Mouse (Mus musculus): ENCODE results near the gene Mtfr1l. TPM values are rescaled to one million over a fixed set of nuclear protein-coding genes. Genes with fewer than 3 reads are reported as not detected.

The Mtfr1l gene
- polyA plus RNA-seq, 1 experiment from 2014 or later, result 56.9 TPM

- Histone ChIP-seq H3K4me3 (ENCODE audit: low read depth, low read length) (no peak overlapping the region), H3K9ac (replicated peaks) (no peak overlapping the region), H3K4me1 (ENCODE audit: insufficient read depth) (peaks cover 8% of the 10 kb centered on the region), H3K27ac (ENCODE audit: low read depth) (no peak overlapping the region), H3K9me3 (ENCODE audit: low read length) (no peaks in the 10 kb centered on the region), H3K4me2 (ENCODE audit: low read depth, low read length) (no peak overlapping the region), H3K27me3 (ENCODE audit: insufficient read depth, low read length) (no peaks in the 10 kb centered on the region), H3K36me3 (replicated peaks; ENCODE audit: insufficient read depth, low read length) (peaks cover 5% of the 10 kb centered on the region)
- 79% methylated on average over 9 of the region's 9 CpGs for WGBS (ENCODE audit: insufficient replicate concordance)
- TF ChIP-seq EP300 (IDR thresholded peaks at IDR 0.05; ENCODE audit: low read depth), result no peak
- no peak for TF ChIP-seq CTCF (IDR thresholded peaks at IDR 0.05; ENCODE audit: low read depth)
- ATAC-seq (0 out of 2 replicates have a peak, but pooled peaks have one; percentile 2), DNase-seq (no peak)
These were observed 7.5 kb upstream of the Mtfr1l start for GRCm38 (mm10) chr4:134542726-134543125.

GRCm38 (mm10) chr4:134538997-134539580 lies 3.9 kb upstream of the Mtfr1l start:
- Histone ChIP-seq H3K27me3 (ENCODE audit: insufficient read depth, low read length) (no peaks in the 10 kb centered on the region), H3K36me3 (replicated peaks; ENCODE audit: insufficient read depth, low read length) (peaks cover 4% of the 10 kb centered on the region), H3K27ac (ENCODE audit: low read depth) (no peak overlapping the region), H3K4me3 (ENCODE audit: low read depth, low read length) (no peak overlapping the region), H3K4me2 (ENCODE audit: low read depth, low read length) (no peak overlapping the region), H3K9ac (replicated peaks) (no peak overlapping the region), H3K9me3 (ENCODE audit: low read length) (no peaks in the 10 kb centered on the region), H3K4me1 (ENCODE audit: insufficient read depth) (peaks cover 11% of the 10 kb centered on the region)
- no peak for ATAC-seq
- 82% methylated on average over 10 of the region's 10 CpGs for whole genome bisulfite sequencing (ENCODE audit: insufficient replicate concordance)
- no peak for TF ChIP-seq CTCF (IDR thresholded peaks at IDR 0.05; ENCODE audit: low read depth)
- TF ChIP-seq EP300 (IDR thresholded peaks at IDR 0.05; ENCODE audit: low read depth), result no peak
- DNase-seq, result no peak

- peak overlapping the region; percentile 44 for H3K27ac ChIP-seq (ENCODE audit: low read depth)
- 5% methylated on average over 8 of the region's 8 CpGs for WGBS (ENCODE audit: insufficient replicate concordance)
These were observed 582 bp upstream of the Mtfr1l start for GRCm38 (mm10) chr4:134535787-134536151.

GRCm38 (mm10) chr4:134534124-134534886 lies 882 bp downstream of the Mtfr1l start:
- Histone ChIP-seq H3K36me3 (replicated peaks; ENCODE audit: insufficient read depth, low read length) (peaks cover 28% of the 10 kb centered on the region), H3K27ac (ENCODE audit: low read depth) (peak overlapping the region; percentile 93), H3K9ac (replicated peaks) (peak overlapping the region; percentile 92), H3K9me3 (ENCODE audit: low read length) (no peaks in the 10 kb centered on the region), H3K4me1 (ENCODE audit: insufficient read depth) (peaks cover 28% of the 10 kb centered on the region), H3K4me3 (ENCODE audit: low read depth, low read length) (peak overlapping the region; percentile 93), H3K4me2 (ENCODE audit: low read depth, low read length) (peak overlapping the region; percentile 100), H3K27me3 (ENCODE audit: insufficient read depth, low read length) (no peaks in the 10 kb centered on the region)
- TF ChIP-seq EP300 (IDR thresholded peaks at IDR 0.05; ENCODE audit: low read depth) (no peak), CTCF (IDR thresholded peaks at IDR 0.05; ENCODE audit: low read depth) (no peak)
- under 1% methylated on average over 56 of the region's 57 CpGs for WGBS (ENCODE audit: insufficient replicate concordance)
- peak; percentile 19 for ATAC-seq
- DNase-seq, result peak; percentile 84

More at GRCm38 (mm10) chr4:134535787-134536151, 582 bp upstream of the Mtfr1l start:
- Histone ChIP-seq H3K27me3 (ENCODE audit: insufficient read depth, low read length) (no peaks in the 10 kb centered on the region), H3K36me3 (replicated peaks; ENCODE audit: insufficient read depth, low read length) (peaks cover 14% of the 10 kb centered on the region), H3K9me3 (ENCODE audit: low read length) (no peaks in the 10 kb centered on the region), H3K4me2 (ENCODE audit: low read depth, low read length) (peak overlapping the region; percentile 100), H3K9ac (replicated peaks) (peak overlapping the region; percentile 92), H3K4me1 (ENCODE audit: insufficient read depth) (peaks cover 28% of the 10 kb centered on the region), H3K4me3 (ENCODE audit: low read depth, low read length) (peak overlapping the region; percentile 93)
- TF ChIP-seq CTCF (IDR thresholded peaks at IDR 0.05; ENCODE audit: low read depth) (no peak), EP300 (IDR thresholded peaks at IDR 0.05; ENCODE audit: low read depth) (no peak)
- ATAC-seq, result peak; percentile 3; the same call in 1 of the 2 replicates
- DNase-seq, result no peak

- H3K9ac ChIP-seq (replicated peaks), result peak overlapping the region; percentile 92; the same call in 1 of the 2 replicates
- TF ChIP-seq EP300 (IDR thresholded peaks at IDR 0.05; ENCODE audit: low read depth) (no peak), CTCF (IDR thresholded peaks at IDR 0.05; ENCODE audit: low read depth) (no peak)
- peak overlapping the region; percentile 100 for H3K4me2 ChIP-seq (ENCODE audit: low read depth, low read length)
- DNase-seq (no peak), ATAC-seq (no peak)
- H3K27ac ChIP-seq (ENCODE audit: low read depth), result no peak overlapping the region; the same call in 1 of the 2 replicates
- H3K9me3 ChIP-seq (ENCODE audit: low read length), result no peaks in the 10 kb centered on the region
- WGBS (ENCODE audit: insufficient replicate concordance), result 86% methylated on average over 4 of the region's 4 CpGs
- no peaks in the 10 kb centered on the region for H3K27me3 ChIP-seq (ENCODE audit: insufficient read depth, low read length)
- peaks cover 28% of the 10 kb centered on the region for H3K4me1 ChIP-seq (ENCODE audit: insufficient read depth)
- H3K36me3 ChIP-seq (replicated peaks; ENCODE audit: insufficient read depth, low read length), result peaks cover 35% of the 10 kb centered on the region
- H3K4me3 ChIP-seq (ENCODE audit: low read depth, low read length), result no peak overlapping the region
These were observed 1.8 kb downstream of the Mtfr1l start for GRCm38 (mm10) chr4:134533421-134533820.

- DNase-seq (no peak), ATAC-seq (no peak)
- no peak overlapping the region for H3K4me2 ChIP-seq (ENCODE audit: low read depth, low read length)
- 67% methylated on average over 4 of the region's 4 CpGs for WGBS (ENCODE audit: insufficient replicate concordance)
- no peak overlapping the region for H3K9ac ChIP-seq (replicated peaks)
- no peak for TF ChIP-seq EP300 (IDR thresholded peaks at IDR 0.05; ENCODE audit: low read depth)
- H3K9me3 ChIP-seq (ENCODE audit: low read length), result no peaks in the 10 kb centered on the region
- H3K4me3 ChIP-seq (ENCODE audit: low read depth, low read length), result no peak overlapping the region
- peaks cover 28% of the 10 kb centered on the region for H3K4me1 ChIP-seq (ENCODE audit: insufficient read depth)
- no peak overlapping the region for H3K27ac ChIP-seq (ENCODE audit: low read depth)
- H3K27me3 ChIP-seq (ENCODE audit: insufficient read depth, low read length), result no peaks in the 10 kb centered on the region
- H3K36me3 ChIP-seq (replicated peaks; ENCODE audit: insufficient read depth, low read length), result peaks cover 38% of the 10 kb centered on the region
These were observed 2.3 kb downstream of the Mtfr1l start for GRCm38 (mm10) chr4:134532928-134533327.

All from liver, postnatal 0 days (tissue).